Mouse (Mus musculus): ENCODE data around the gene Sptb. TPM values are rescaled to one million over a fixed set of nuclear protein-coding genes. Genes with fewer than 3 reads are reported as not detected.

The Sptb gene
- polyA plus RNA-seq, 1 experiment from 2014 or later: 5.1 TPM

GRCm38 (mm10) chr12:76591037-76591436 is 119.3 kb downstream of the Sptb start:
- WGBS: 78% methylated on average over 3 of the region's 3 CpGs
- no peak overlapping the region for H3K9ac ChIP-seq (ENCODE audit: low read depth, low read length)
- no peaks in the 10 kb centered on the region for H3K27me3 ChIP-seq (ENCODE audit: control insufficient read depth, insufficient read depth, low read depth, low read length)
- no peak overlapping the region for H3K27ac ChIP-seq (ENCODE audit: low read length)
- H3K4me1 ChIP-seq (ENCODE audit: control insufficient read depth, insufficient read depth, low read length): peaks cover 4% of the 10 kb centered on the region; the same call in 1 of the 2 replicates
- H3K9me3 ChIP-seq (replicated peaks; ENCODE audit: control insufficient read depth, low read length, poor library complexity, severe bottlenecking): no peaks in the 10 kb centered on the region
- no peak for ATAC-seq
- no peak overlapping the region for H3K4me2 ChIP-seq (ENCODE audit: low read length)
- H3K36me3 ChIP-seq (ENCODE audit: control insufficient read depth, insufficient read depth, low read length): no peaks in the 10 kb centered on the region
- no peak overlapping the region for H3K4me3 ChIP-seq (ENCODE audit: low read depth, low read length)

GRCm38 (mm10) chr12:76589531-76589930 is 120.8 kb downstream of the Sptb start:
- ATAC-seq: no peak
- no peaks in the 10 kb centered on the region for H3K9me3 ChIP-seq (replicated peaks; ENCODE audit: control insufficient read depth, low read length, poor library complexity, severe bottlenecking)
- H3K4me3 ChIP-seq (ENCODE audit: low read depth, low read length): no peak overlapping the region
- WGBS: 79% methylated on average over 6 of the region's 6 CpGs
- H3K27ac ChIP-seq (ENCODE audit: low read length): no peak overlapping the region
- H3K27me3 ChIP-seq (ENCODE audit: control insufficient read depth, insufficient read depth, low read depth, low read length): no peaks in the 10 kb centered on the region
- peaks cover 4% of the 10 kb centered on the region; the same call in 1 of the 2 replicates for H3K4me1 ChIP-seq (ENCODE audit: control insufficient read depth, insufficient read depth, low read length)
- no peak overlapping the region for H3K9ac ChIP-seq (ENCODE audit: low read depth, low read length)
- no peak overlapping the region for H3K4me2 ChIP-seq (ENCODE audit: low read length)
- H3K36me3 ChIP-seq (ENCODE audit: control insufficient read depth, insufficient read depth, low read length): no peaks in the 10 kb centered on the region

GRCm38 (mm10) chr12:76587357-76587756 is 123.0 kb downstream of the Sptb start:
- Histone ChIP-seq H3K4me3 (ENCODE audit: low read depth, low read length) (no peak overlapping the region), H3K4me1 (ENCODE audit: control insufficient read depth, insufficient read depth, low read length) (no peaks in the 10 kb centered on the region), H3K9me3 (replicated peaks; ENCODE audit: control insufficient read depth, low read length, poor library complexity, severe bottlenecking) (no peaks in the 10 kb centered on the region), H3K27ac (ENCODE audit: low read length) (no peak overlapping the region), H3K36me3 (ENCODE audit: control insufficient read depth, insufficient read depth, low read length) (no peaks in the 10 kb centered on the region), H3K9ac (ENCODE audit: low read depth, low read length) (no peak overlapping the region), H3K27me3 (ENCODE audit: control insufficient read depth, insufficient read depth, low read depth, low read length) (no peaks in the 10 kb centered on the region), H3K4me2 (ENCODE audit: low read length) (no peak overlapping the region)
- WGBS: 65% methylated on average over 11 of the region's 11 CpGs
- no peak for ATAC-seq

- Histone ChIP-seq H3K27me3 (ENCODE audit: control insufficient read depth, insufficient read depth, low read depth, low read length) (no peaks in the 10 kb centered on the region), H3K4me3 (ENCODE audit: low read depth, low read length) (no peak overlapping the region), H3K27ac (ENCODE audit: low read length) (no peak overlapping the region), H3K36me3 (ENCODE audit: control insufficient read depth, insufficient read depth, low read length) (no peaks in the 10 kb centered on the region), H3K4me1 (ENCODE audit: control insufficient read depth, insufficient read depth, low read length) (no peaks in the 10 kb centered on the region), H3K4me2 (ENCODE audit: low read length) (no peak overlapping the region), H3K9me3 (replicated peaks; ENCODE audit: control insufficient read depth, low read length, poor library complexity, severe bottlenecking) (no peaks in the 10 kb centered on the region), H3K9ac (ENCODE audit: low read depth, low read length) (no peak overlapping the region)
- no peak for ATAC-seq
Observed at GRCm38 (mm10) chr12:76585028-76585427, 125.3 kb downstream of the Sptb start.

DNA sequence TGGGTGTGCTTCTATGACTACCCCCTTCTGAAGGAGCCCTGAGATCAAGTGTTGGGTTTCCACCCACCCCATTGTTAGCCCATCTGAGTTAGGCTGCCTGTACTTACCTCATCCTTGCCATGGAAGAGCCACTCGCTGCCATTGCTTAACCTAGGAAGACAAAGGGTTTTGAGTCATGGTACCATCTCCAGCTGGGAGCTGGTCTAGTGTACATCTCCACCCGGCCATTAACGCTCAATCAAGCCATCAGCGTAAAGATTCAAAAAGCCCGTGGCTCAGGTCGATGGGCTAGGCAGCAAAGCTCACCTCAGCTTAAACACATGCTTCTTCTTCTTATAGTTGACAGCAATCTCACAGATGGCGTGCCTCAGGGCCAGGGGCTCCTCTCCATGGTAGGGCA is 126.9 kb downstream of the Sptb start:
- Histone ChIP-seq H3K27me3 (ENCODE audit: control insufficient read depth, insufficient read depth, low read depth, low read length) (no peaks in the 10 kb centered on the region), H3K27ac (ENCODE audit: low read length) (no peak overlapping the region), H3K9me3 (replicated peaks; ENCODE audit: control insufficient read depth, low read length, poor library complexity, severe bottlenecking) (no peaks in the 10 kb centered on the region), H3K4me2 (ENCODE audit: low read length) (no peak overlapping the region), H3K4me3 (ENCODE audit: low read depth, low read length) (no peak overlapping the region), H3K36me3 (ENCODE audit: control insufficient read depth, insufficient read depth, low read length) (no peaks in the 10 kb centered on the region), H3K9ac (ENCODE audit: low read depth, low read length) (no peak overlapping the region), H3K4me1 (ENCODE audit: control insufficient read depth, insufficient read depth, low read length) (no peaks in the 10 kb centered on the region)
- WGBS: 90% methylated on average over 7 of the region's 7 CpGs
- no peak for ATAC-seq

- no peaks in the 10 kb centered on the region for H3K4me1 ChIP-seq (ENCODE audit: control insufficient read depth, insufficient read depth, low read length)
- no peak overlapping the region for H3K4me2 ChIP-seq (ENCODE audit: low read length)
- H3K9me3 ChIP-seq (replicated peaks; ENCODE audit: control insufficient read depth, low read length, poor library complexity, severe bottlenecking): no peaks in the 10 kb centered on the region
- H3K27me3 ChIP-seq (ENCODE audit: control insufficient read depth, insufficient read depth, low read depth, low read length): no peaks in the 10 kb centered on the region
- no peak overlapping the region for H3K9ac ChIP-seq (ENCODE audit: low read depth, low read length)
- no peak overlapping the region for H3K4me3 ChIP-seq (ENCODE audit: low read depth, low read length)
- H3K36me3 ChIP-seq (ENCODE audit: control insufficient read depth, insufficient read depth, low read length): no peaks in the 10 kb centered on the region
- 38% methylated on average over 6 of the region's 6 CpGs for WGBS
- peak; percentile 82 for ATAC-seq
- H3K27ac ChIP-seq (ENCODE audit: low read length): no peak overlapping the region
Observed at GRCm38 (mm10) chr12:76582841-76583240, 127.5 kb downstream of the Sptb start.

- Histone ChIP-seq H3K36me3 (ENCODE audit: control insufficient read depth, insufficient read depth, low read length) (no peaks in the 10 kb centered on the region), H3K4me3 (ENCODE audit: low read depth, low read length) (no peak overlapping the region), H3K4me2 (ENCODE audit: low read length) (no peak overlapping the region), H3K4me1 (ENCODE audit: control insufficient read depth, insufficient read depth, low read length) (no peaks in the 10 kb centered on the region), H3K9ac (ENCODE audit: low read depth, low read length) (no peak overlapping the region), H3K27me3 (ENCODE audit: control insufficient read depth, insufficient read depth, low read depth, low read length) (no peaks in the 10 kb centered on the region), H3K27ac (ENCODE audit: low read length) (no peak overlapping the region), H3K9me3 (replicated peaks; ENCODE audit: control insufficient read depth, low read length, poor library complexity, severe bottlenecking) (no peaks in the 10 kb centered on the region)
- 82% methylated on average over 3 of the region's 3 CpGs for WGBS
- ATAC-seq: 0 out of 2 replicates have a peak, but pooled peaks have one; percentile 36
Observed at GRCm38 (mm10) chr12:76582139-76582538, 128.2 kb downstream of the Sptb start.

DNA sequence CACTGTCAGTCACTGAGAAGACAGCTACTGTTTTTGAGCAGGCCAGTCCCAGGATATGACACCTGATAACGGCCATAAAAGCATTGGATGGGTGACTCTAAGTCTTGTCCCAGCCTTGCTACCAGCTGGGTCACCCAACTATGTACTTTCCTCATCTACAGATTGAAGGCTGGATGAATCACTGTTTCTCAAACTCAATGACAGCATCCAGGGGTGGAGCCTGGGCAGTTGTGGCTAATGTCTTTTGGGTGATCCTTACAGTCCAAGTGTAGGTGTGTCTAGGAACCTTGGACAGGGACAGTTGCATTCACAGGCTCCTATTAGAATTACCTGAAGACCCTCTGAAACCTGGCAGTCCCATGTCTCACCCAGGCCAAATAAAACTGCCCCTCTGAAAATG is 130.5 kb downstream of the Sptb start:
- no peak for ATAC-seq
- no peaks in the 10 kb centered on the region for H3K27me3 ChIP-seq (ENCODE audit: control insufficient read depth, insufficient read depth, low read depth, low read length)
- no peak overlapping the region for H3K4me3 ChIP-seq (ENCODE audit: low read depth, low read length)
- no peaks in the 10 kb centered on the region for H3K36me3 ChIP-seq (ENCODE audit: control insufficient read depth, insufficient read depth, low read length)
- H3K27ac ChIP-seq (ENCODE audit: low read length): no peak overlapping the region
- H3K9ac ChIP-seq (ENCODE audit: low read depth, low read length): no peak overlapping the region
- H3K4me1 ChIP-seq (ENCODE audit: control insufficient read depth, insufficient read depth, low read length): no peaks in the 10 kb centered on the region
- no peak overlapping the region for H3K4me2 ChIP-seq (ENCODE audit: low read length)
- H3K9me3 ChIP-seq (replicated peaks; ENCODE audit: control insufficient read depth, low read length, poor library complexity, severe bottlenecking): no peaks in the 10 kb centered on the region
- 75% methylated on average over 1 of the region's 1 CpGs for WGBS

- no peak overlapping the region for H3K4me2 ChIP-seq (ENCODE audit: low read length)
- no peaks in the 10 kb centered on the region for H3K9me3 ChIP-seq (replicated peaks; ENCODE audit: control insufficient read depth, low read length, poor library complexity, severe bottlenecking)
- no peaks in the 10 kb centered on the region for H3K4me1 ChIP-seq (ENCODE audit: control insufficient read depth, insufficient read depth, low read length)
- no peak overlapping the region for H3K27ac ChIP-seq (ENCODE audit: low read length)
- H3K4me3 ChIP-seq (ENCODE audit: low read depth, low read length): no peak overlapping the region
- H3K27me3 ChIP-seq (ENCODE audit: control insufficient read depth, insufficient read depth, low read depth, low read length): no peaks in the 10 kb centered on the region
- H3K36me3 ChIP-seq (ENCODE audit: control insufficient read depth, insufficient read depth, low read length): no peaks in the 10 kb centered on the region
- H3K9ac ChIP-seq (ENCODE audit: low read depth, low read length): no peak overlapping the region
- 87% methylated on average over 2 of the region's 2 CpGs for WGBS
- ATAC-seq: no peak
Observed at GRCm38 (mm10) chr12:76578465-76578864, 131.9 kb downstream of the Sptb start.

DNA sequence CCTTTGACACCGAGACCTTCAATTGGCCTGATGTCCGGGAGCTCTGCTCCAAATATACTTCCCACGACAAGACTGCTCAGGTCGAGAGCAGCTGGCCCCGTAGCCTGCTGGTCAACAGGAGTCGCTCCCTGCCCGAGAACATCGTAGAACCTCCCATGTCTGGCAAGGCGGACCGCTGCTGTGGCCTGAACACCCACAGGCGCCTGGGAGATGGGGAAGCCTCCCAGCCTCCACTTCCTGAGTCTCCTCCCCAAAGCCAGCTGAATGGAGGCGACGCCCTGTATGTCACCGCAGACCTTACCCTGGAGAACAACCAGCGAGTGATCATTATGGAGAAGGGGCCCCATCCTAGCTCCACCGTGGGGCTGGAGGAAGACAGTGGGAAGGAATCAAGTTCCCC is 132.5 kb downstream of the Sptb start:
- no peak overlapping the region for H3K9ac ChIP-seq (ENCODE audit: low read depth, low read length)
- 93% methylated on average over 16 of the region's 16 CpGs for WGBS
- H3K4me1 ChIP-seq (ENCODE audit: control insufficient read depth, insufficient read depth, low read length): no peaks in the 10 kb centered on the region
- ATAC-seq: no peak
- no peak overlapping the region for H3K4me2 ChIP-seq (ENCODE audit: low read length)
- no peaks in the 10 kb centered on the region for H3K27me3 ChIP-seq (ENCODE audit: control insufficient read depth, insufficient read depth, low read depth, low read length)
- H3K27ac ChIP-seq (ENCODE audit: low read length): no peak overlapping the region
- H3K36me3 ChIP-seq (ENCODE audit: control insufficient read depth, insufficient read depth, low read length): no peaks in the 10 kb centered on the region
- H3K9me3 ChIP-seq (replicated peaks; ENCODE audit: control insufficient read depth, low read length, poor library complexity, severe bottlenecking): no peaks in the 10 kb centered on the region
- no peak overlapping the region for H3K4me3 ChIP-seq (ENCODE audit: low read depth, low read length)
